Mouse (Mus musculus) intestine, embryonic 14.5 days (tissue): ENCODE results near the gene Olfr1366. TPM values are rescaled to one million over a fixed set of nuclear protein-coding genes. Genes with fewer than 3 reads are reported as not detected.

Experiments used
- ATAC-seq: fragments of 200-750 bp; cut with Nextera tagmentation; replicated peaks from 2 replicates; pipeline ENCODE4 v1.8.0; 2017; ENCODE audit warnings: low read depth, moderate number of reproducible peaks, moderate TSS enrichment, moderate library complexity; ENCODE audit not compliant: low FRiP score, low TSS enrichment
- DNase-seq: peaks from one replicate; pipeline ENCODE4 v3.0.0-alpha.2; 2018; ENCODE audit warnings: low spot score
- H3K27ac ChIP-seq: fragments of 300-500 bp; sonication (generic); 2 replicates; pipeline ENCODE4 v1.5.1; 2014; ENCODE audit warnings: low read depth, mild to moderate bottlenecking, control low read depth
- H3K27me3 ChIP-seq: fragments of 300-500 bp; sonication (generic); replicated peaks from 2 replicates; pipeline ENCODE4 v1.6.1; 2014; ENCODE audit warnings: low read length, control low read depth; ENCODE audit not compliant: control insufficient read depth, insufficient read depth
- H3K36me3 ChIP-seq: fragments of 300-500 bp; sonication (generic); 2 replicates; pipeline ENCODE4 v1.6.1; 2014; ENCODE audit warnings: low read length, control low read depth; ENCODE audit not compliant: control insufficient read depth, insufficient read depth
- H3K4me1 ChIP-seq: fragments of 300-500 bp; sonication (generic); replicated peaks from 2 replicates; pipeline ENCODE4 v1.6.1; 2014; ENCODE audit warnings: low read length, control low read depth, mixed read lengths; ENCODE audit not compliant: control insufficient read depth, insufficient read depth
- H3K4me2 ChIP-seq: fragments of 300-500 bp; sonication (generic); 2 replicates; pipeline ENCODE4 v1.6.1; 2014; ENCODE audit warnings: low read length
- H3K4me3 ChIP-seq: fragments of 300-500 bp; sonication (generic); 2 replicates; pipeline ENCODE4 v1.5.1; 2014; ENCODE audit warnings: low read depth, low read length, control low read depth, mixed read lengths
- H3K9ac ChIP-seq: fragments of 300-500 bp; sonication (generic); 2 replicates; pipeline ENCODE4 v1.6.1; 2014; ENCODE audit warnings: mild to moderate bottlenecking, low read length
- H3K9me3 ChIP-seq: fragments of 300-500 bp; sonication (generic); 2 replicates; pipeline ENCODE4 v1.6.1; 2016; ENCODE audit warnings: low read length, control low read depth; ENCODE audit not compliant: control insufficient read depth
- WGBS: fragments of 180-500 bp; shearing (Covaris S2); extraction: QIAGEN DNeasy Blood & Tissue Kit; methylation state at CpG from one replicate; pipeline ENCODE4 v1.1.7; 2014; 5-methylcytosine and 5-hydroxymethylcytosine counted together
- polyA plus RNA-seq: library from polyadenylated mRNA; unstranded; fragments of >200 nt; fragmentation: Nextera tagmentation; extraction: Ambion mirVana; gene quantifications from 2 replicates; pipeline ENCODE4 v1.2.1, GENCODE M21; 2014

Olfr1366 gene
- 0.05 and 0.16 TPM in 2 replicates for polyA plus RNA-seq

GRCm38 (mm10) chr13:21542708-21543107, at the start of gene Olfr1366:
TSS of gene Olfr1366 (minus strand) at chr13:21542808.
- Histone ChIP-seq H3K9me3 (no peaks in the 10 kb centered on the region), H3K9ac (no peak within 1 kb of the TSS), H3K4me3 (no peak within 1 kb of the TSS), H3K27me3 (no peaks in the 10 kb centered on the region), H3K4me1 (no peaks in the 10 kb centered on the region), H3K36me3 (no peaks in the 10 kb centered on the region), H3K4me2 (no peak within 1 kb of the TSS), H3K27ac (no peak within 1 kb of the TSS)
- ATAC-seq (no peak), DNase-seq (no peak)
- 75% methylated on average over 1 of the region's 1 CpGs for WGBS

GRCm38 (mm10) chr13:21591618-21592017, 49.0 kb upstream of the Olfr1366 start:
- Histone ChIP-seq H3K36me3 (no peaks in the 10 kb centered on the region), H3K9ac (no peak overlapping the region), H3K4me2 (no peak overlapping the region), H3K27ac (no peak overlapping the region), H3K4me1 (no peaks in the 10 kb centered on the region), H3K4me3 (no peak overlapping the region), H3K9me3 (peaks cover 4% of the 10 kb centered on the region; the same call in 1 of the 2 replicates), H3K27me3 (no peaks in the 10 kb centered on the region)
- no peak for DNase-seq
- ATAC-seq: no peak; the same call in 1 of the 2 replicates
- WGBS: 62% methylated on average over 2 of the region's 2 CpGs

GRCm38 (mm10) chr13:21581659-21582058, 39.1 kb upstream of the Olfr1366 start, which contains the start of gene Olfr1364:
TSS of gene Olfr1364 (minus strand) at chr13:21581759.
- Histone ChIP-seq H3K4me3 (no peak within 1 kb of the TSS), H3K9me3 (no peaks in the 10 kb centered on the region), H3K36me3 (no peaks in the 10 kb centered on the region), H3K27ac (no peak within 1 kb of the TSS), H3K4me2 (no peak within 1 kb of the TSS), H3K9ac (no peak within 1 kb of the TSS), H3K4me1 (no peaks in the 10 kb centered on the region), H3K27me3 (no peaks in the 10 kb centered on the region)
- DNase-seq (no peak), ATAC-seq (no peak)
- 83% methylated on average over 2 of the region's 2 CpGs for WGBS

- Histone ChIP-seq H3K27ac (no peak within 1 kb of the TSS), H3K4me1 (no peaks in the 10 kb centered on the region), H3K27me3 (no peaks in the 10 kb centered on the region), H3K4me2 (no peak within 1 kb of the TSS), H3K9ac (no peak within 1 kb of the TSS), H3K4me3 (no peak within 1 kb of the TSS), H3K9me3 (no peaks in the 10 kb centered on the region), H3K36me3 (no peaks in the 10 kb centered on the region)
- ATAC-seq (no peak), DNase-seq (no peak)
- WGBS: 59% methylated on average over 1 of the region's 1 CpGs
Observed at GRCm38 (mm10) chr13:21559793-21560192, 17.2 kb upstream of the Olfr1366 start, which contains the start of gene Olfr1535. TSS of gene Olfr1535 (minus strand) at chr13:21559893.

- no peak for ATAC-seq
- Histone ChIP-seq H3K27me3 (no peaks in the 10 kb centered on the region), H3K36me3 (no peaks in the 10 kb centered on the region), H3K4me1 (no peaks in the 10 kb centered on the region), H3K9ac (no peak overlapping the region), H3K9me3 (no peaks in the 10 kb centered on the region), H3K27ac (no peak overlapping the region), H3K4me3 (no peak overlapping the region), H3K4me2 (no peak overlapping the region)
- 50% methylated on average over 3 of the region's 3 CpGs for WGBS
- no peak for DNase-seq
Observed at GRCm38 (mm10) chr13:21550416-21551110, 8.0 kb upstream of the Olfr1366 start.

GRCm38 (mm10) chr13:21549487-21549886, 6.9 kb upstream of the Olfr1366 start:
- H3K27ac ChIP-seq: no peak overlapping the region
- 86% methylated on average over 3 of the region's 3 CpGs for WGBS
- no peaks in the 10 kb centered on the region for H3K9me3 ChIP-seq
- no peaks in the 10 kb centered on the region for H3K36me3 ChIP-seq
- no peak overlapping the region for H3K4me2 ChIP-seq
- DNase-seq: no peak
- H3K9ac ChIP-seq: no peak overlapping the region
- no peaks in the 10 kb centered on the region for H3K4me1 ChIP-seq
- H3K27me3 ChIP-seq: no peaks in the 10 kb centered on the region
- H3K4me3 ChIP-seq: no peak overlapping the region
- no peak for ATAC-seq

GRCm38 (mm10) chr13:21530781-21531201, 11.8 kb downstream of the Olfr1366 start, which contains the start of gene Zkscan8:
TSS of gene Zkscan8 (minus strand) at chr13:21531120.
- DNase-seq (peak; percentile 97), ATAC-seq (peak; percentile 96)
- Histone ChIP-seq H3K9me3 (no peaks in the 10 kb centered on the region), H3K4me2 (peak within 1 kb of the TSS; percentile 74), H3K27ac (peak within 1 kb of the TSS; percentile 91), H3K4me1 (peaks cover 7% of the 10 kb centered on the region), H3K27me3 (no peaks in the 10 kb centered on the region), H3K36me3 (peaks cover 13% of the 10 kb centered on the region), H3K4me3 (peak within 1 kb of the TSS; percentile 60), H3K9ac (peak within 1 kb of the TSS; percentile 94)
- WGBS: under 1% methylated on average over 39 of the region's 39 CpGs

GRCm38 (mm10) chr13:21530136-21530535, 12.5 kb downstream of the Olfr1366 start:
- H3K27ac ChIP-seq: no peak overlapping the region
- DNase-seq (no peak), ATAC-seq (no peak)
- H3K4me2 ChIP-seq: peak overlapping the region; percentile 74
- H3K4me3 ChIP-seq: peak overlapping the region; percentile 60
- 44% methylated on average over 7 of the region's 7 CpGs for WGBS
- no peaks in the 10 kb centered on the region for H3K9me3 ChIP-seq
- peaks cover 7% of the 10 kb centered on the region for H3K4me1 ChIP-seq
- H3K27me3 ChIP-seq: no peaks in the 10 kb centered on the region
- peaks cover 19% of the 10 kb centered on the region for H3K36me3 ChIP-seq
- H3K9ac ChIP-seq: peak overlapping the region; percentile 94

- peak; percentile 100 for ATAC-seq
- Histone ChIP-seq H3K4me2 (peak overlapping the region; percentile 54), H3K9me3 (no peaks in the 10 kb centered on the region), H3K27ac (peak overlapping the region; percentile 80), H3K27me3 (no peaks in the 10 kb centered on the region), H3K9ac (peak overlapping the region; percentile 61), H3K36me3 (no peaks in the 10 kb centered on the region), H3K4me3 (peak overlapping the region; percentile 68), H3K4me1 (no peaks in the 10 kb centered on the region)
- DNase-seq: peak; percentile 96
- 0% methylated on average over 21 of the region's 21 CpGs for WGBS
Observed at GRCm38 (mm10) chr13:21506221-21506649, 36.4 kb downstream of the Olfr1366 start.
